Mouse (Mus musculus) cerebellum, adult 8-10 months (tissue): ENCODE measurements around the gene Olfr1293-ps.

Source experiments
- DNase-seq: peaks from one replicate; pipeline ENCODE4 v3.0.0; 2022

Olfr1293-ps gene

DNA sequence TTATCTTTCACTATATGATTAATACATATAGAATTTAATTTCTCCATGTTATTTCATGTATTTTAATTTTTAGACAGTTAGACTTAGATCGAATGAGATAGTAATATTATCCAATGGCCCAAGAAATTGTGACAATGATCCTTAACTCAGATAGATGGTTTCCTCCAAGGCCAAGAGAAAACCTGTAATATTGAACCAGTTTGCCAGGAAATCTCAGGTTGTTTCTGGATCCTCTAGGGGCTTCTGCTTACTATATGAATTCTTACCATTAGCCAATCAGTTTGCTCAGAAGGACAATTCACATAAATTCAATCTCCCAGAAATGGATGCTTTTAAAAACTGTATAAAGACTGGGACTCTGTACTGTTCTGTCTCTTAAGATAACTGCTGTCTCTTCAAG is at the start of gene Olfr1293-ps:
Gene Olfr1293-ps, plus strand, starts transcription at position 301 of the 400 bp plus-strand sequence.
- no peak for DNase-seq

DNA sequence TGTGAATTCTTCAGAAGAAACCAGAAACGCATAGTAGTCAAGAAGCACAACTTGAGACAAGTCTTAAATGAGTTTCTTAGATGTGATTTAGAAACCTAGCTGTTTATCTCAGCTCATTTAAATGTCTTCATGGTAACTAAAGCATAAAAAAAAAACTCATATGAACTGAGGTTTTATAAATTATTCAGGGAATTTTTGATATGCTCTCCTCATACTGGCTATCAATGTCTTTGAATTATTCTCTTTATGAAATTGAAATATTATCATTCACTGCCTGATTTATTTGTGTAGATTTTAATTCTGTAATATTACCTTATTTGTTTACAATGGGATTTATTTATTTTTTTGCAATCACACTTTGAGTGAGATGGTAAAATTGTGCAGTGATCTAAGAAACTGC is 44.5 kb upstream of the Olfr1293-ps start, which contains the start of gene Olfr1289:
Gene Olfr1289, plus strand, starts transcription at position 301 of the 400 bp plus-strand sequence.
- DNase-seq, result no peak

DNA sequence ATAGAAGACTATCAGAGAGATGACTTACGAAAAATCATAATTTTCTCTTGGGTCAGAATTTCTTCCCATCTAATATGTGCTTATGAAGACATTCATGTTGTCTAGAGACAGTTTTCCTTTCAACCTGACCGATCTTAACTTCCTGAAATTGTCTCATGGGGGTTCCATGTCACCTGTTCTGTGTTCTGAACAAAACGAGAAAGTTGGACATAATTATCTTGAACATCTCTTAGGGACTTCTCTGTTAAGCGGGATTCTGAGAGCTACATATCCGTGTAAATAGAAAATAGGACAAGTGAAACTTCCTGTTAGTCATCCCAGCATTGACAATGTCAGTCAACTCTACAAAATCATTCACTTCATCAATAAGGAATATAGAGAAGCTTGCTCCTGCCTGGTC is 31.3 kb upstream of the Olfr1293-ps start, which contains the start of gene Olfr1290:
Gene Olfr1290, minus strand, starts transcription at position 101 of the 400 bp plus-strand sequence.
- DNase-seq, result no peak

DNA sequence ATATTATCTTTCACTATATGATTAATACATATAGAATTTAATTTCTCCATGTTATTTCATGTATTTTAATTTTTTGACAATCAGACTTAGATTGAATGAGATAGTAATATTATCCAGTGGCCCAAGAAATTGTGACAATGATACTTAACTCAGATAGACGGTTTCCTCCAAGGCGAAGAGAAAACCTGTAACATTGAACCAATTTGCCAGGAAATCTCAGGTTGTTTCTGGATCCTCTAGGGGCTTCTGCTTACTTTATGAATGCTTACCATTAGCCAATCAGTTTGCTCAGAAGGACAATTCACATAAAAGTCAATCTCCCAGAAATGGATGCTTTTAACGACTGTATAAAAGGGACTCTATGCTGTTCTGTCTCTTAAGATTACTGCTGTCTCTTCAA is 28.1 kb upstream of the Olfr1293-ps start, which contains the start of gene Olfr1291-ps1:
Gene Olfr1291-ps1, plus strand, starts transcription at position 301 of the 400 bp plus-strand sequence.
- no peak for DNase-seq

DNA sequence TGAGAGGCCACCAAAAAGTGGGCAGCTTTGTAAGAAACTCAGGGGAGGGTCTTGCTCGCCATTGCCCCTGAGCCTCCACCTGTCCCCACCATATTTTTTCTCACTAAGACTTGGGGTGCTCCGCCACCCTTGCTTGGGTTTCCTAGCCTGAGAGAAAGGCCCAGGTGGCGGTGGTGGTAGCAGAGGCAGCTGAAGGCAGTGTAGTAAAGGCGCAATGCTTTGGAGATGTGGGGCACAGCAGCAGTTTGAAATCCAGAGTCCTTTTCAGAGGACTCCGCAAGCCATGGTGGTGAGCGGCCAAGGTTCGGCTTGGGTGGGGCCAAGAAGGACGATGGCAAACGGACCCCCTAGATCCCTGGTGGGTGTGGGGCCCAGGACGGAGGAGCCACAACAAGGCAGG is 7.6 kb upstream of the Olfr1293-ps start:
- DNase-seq, result no peak

DNA sequence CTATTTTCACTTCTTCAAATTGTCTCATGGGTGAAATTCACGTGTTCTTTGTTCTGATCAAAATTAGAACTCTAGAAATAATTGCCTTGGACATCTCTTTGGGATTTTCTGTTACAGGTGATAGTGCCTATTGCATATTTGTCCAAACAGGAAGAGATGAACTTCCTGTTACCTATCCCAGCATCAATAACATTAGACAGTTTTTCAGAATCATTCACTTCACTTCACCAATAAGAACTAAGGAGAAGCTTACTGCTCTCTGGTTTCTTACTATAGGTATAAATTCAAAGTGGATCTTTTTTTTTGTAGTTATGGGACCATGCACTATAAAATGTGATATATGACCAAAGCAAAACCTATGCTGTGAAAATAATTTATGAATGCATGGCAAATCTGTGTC is 15.2 kb downstream of the Olfr1293-ps start, which contains the start of gene Olfr1294:
Gene Olfr1294, minus strand, starts transcription at position 101 of the 400 bp plus-strand sequence.
- no peak for DNase-seq

DNA sequence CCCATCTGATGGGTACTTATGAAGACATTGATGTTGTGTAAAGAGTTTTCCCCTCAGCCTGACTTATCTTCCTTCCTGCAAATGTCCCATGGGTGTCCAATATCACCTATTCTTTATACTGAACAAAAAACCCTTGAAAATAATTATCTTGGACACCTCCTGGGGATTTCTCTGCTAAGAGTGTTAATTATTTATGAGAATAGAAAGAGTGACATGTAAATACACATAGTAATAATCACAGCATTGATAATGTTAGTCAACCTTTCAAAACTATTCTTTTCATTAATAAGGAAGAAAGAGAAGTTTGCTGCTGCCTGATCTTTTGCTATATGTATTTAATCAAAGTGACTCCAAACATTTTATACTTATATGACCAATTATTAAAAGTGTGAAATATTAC is 44.6 kb downstream of the Olfr1293-ps start, which contains the start of gene Olfr1295:
Gene Olfr1295, minus strand, starts transcription at position 101 of the 400 bp plus-strand sequence.
- no peak for DNase-seq
